Mouse (Mus musculus): ENCODE results near the gene Hs3st1. TPM values are rescaled to one million over a fixed set of nuclear protein-coding genes. Genes with fewer than 3 reads are reported as not detected.

Hs3st1 gene
- total RNA-seq, 2 experiments from 2014 or later: 38.3 to 55.4 TPM

- no peak for TF ChIP-seq CTCF (IDR thresholded peaks at IDR 0.05)
- intact Hi-C loops (cut with DNase I): loop anchor here (5.0 kb wide), 1 partner anchor 293 kb away; no protein-coding TSS in a partner anchor
- DNase-seq (ENCODE audit: extremely low spot score in 1 of 2, low spot score in 2 of 2): no peak
- H3K27ac ChIP-seq: peak overlapping the region; percentile 37
- no peak overlapping the region for H3K4me3 ChIP-seq
These were observed 134.9 kb downstream of the Hs3st1 start for GRCm38 (mm10) chr5:39620206-39620866.

DNA sequence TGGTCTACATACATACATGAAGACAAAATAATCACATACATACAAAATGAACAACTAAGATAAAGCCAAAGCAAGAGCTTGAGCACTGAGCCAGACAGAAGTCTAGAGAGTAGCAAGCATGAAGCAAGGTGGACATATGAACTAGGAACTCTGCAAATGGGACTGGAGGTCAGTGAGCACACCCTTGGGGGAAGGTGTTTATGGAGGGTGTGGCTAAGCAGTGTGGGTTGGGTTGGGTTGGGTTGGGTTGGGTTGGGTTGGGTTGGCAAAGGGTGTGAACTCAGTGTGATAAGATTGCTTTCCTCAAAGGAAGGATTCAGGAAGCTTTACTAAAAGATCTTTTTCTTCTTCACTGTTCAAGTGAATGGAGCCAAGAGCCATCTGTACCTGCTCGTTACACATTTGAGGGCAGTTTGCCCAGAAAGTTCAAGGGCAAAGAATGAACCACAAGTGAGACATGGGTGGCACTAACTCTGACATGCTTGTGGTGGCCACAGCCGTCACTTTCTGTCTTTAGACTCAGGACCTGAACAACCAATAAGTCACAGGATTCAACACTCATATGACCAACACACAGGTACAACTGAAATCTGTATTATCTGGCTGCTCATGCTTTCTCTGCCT lies 137.8 kb downstream of the Hs3st1 start:
- intact Hi-C loops (cut with DNase I): no loop called here
- Histone ChIP-seq H3K27ac (no peak overlapping the region), H3K4me3 (no peak overlapping the region)
- DNase-seq (ENCODE audit: extremely low spot score in 1 of 2, low spot score in 2 of 2): no peak
- no peak for TF ChIP-seq CTCF (IDR thresholded peaks at IDR 0.05)

DNA sequence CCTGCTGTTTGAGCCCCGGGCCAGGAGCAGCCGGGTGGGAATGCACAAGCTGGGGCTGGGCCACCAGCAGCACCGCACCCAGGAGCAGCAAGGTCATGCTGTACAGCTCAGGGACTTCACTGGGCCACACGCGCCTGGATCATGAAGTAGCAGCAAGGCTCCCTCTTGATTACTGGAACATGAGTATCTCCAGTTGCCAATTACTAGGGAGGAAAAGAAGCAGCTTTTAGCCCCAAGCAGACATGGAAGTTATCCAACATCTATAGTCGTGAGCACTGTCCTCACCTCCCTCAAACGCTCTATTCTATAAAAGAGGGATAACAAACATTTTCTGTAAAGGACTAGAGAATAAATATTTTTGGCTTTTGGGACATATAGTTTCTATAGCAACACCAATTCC lies 140.1 kb downstream of the Hs3st1 start:
- no peak for TF ChIP-seq CTCF (IDR thresholded peaks at IDR 0.05)
- no peak for DNase-seq (ENCODE audit: extremely low spot score in 1 of 2, low spot score in 2 of 2)
- intact Hi-C loops (cut with DNase I): no loop called here
- Histone ChIP-seq H3K27ac (peak overlapping the region; percentile 66), H3K4me3 (no peak overlapping the region)

DNA sequence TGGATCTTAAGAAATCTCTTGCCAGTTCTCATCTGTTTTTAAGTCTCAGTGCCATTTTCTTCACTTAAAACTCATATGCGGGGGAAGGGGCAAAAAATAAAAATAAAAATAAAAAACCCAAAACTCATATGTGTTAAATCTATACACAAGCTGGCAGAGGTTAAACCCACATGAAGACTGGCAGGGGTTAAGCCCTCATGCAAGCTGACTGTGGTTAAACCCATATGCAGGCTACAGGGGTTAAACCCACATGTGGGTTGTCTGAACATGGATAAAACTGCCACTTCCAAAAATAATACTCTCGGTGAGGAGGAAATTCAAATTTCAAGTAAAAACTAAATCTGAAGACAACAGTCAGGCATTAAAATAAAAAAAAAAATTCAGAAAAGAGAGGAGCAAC lies 141.7 kb downstream of the Hs3st1 start:
- H3K4me3 ChIP-seq: no peak overlapping the region
- H3K27ac ChIP-seq: no peak overlapping the region
- no peak for DNase-seq (ENCODE audit: extremely low spot score in 1 of 2, low spot score in 2 of 2)
- no peak for TF ChIP-seq CTCF (IDR thresholded peaks at IDR 0.05)
- intact Hi-C loops (cut with DNase I): no loop called here

- no peak for TF ChIP-seq CTCF (IDR thresholded peaks at IDR 0.05)
- intact Hi-C loops (cut with DNase I): no loop called here
- H3K4me3 ChIP-seq: no peak overlapping the region
- no peak for DNase-seq (ENCODE audit: extremely low spot score in 1 of 2, low spot score in 2 of 2)
- H3K27ac ChIP-seq: no peak overlapping the region
These were observed 143.0 kb downstream of the Hs3st1 start for GRCm38 (mm10) chr5:39612240-39612639.

DNA sequence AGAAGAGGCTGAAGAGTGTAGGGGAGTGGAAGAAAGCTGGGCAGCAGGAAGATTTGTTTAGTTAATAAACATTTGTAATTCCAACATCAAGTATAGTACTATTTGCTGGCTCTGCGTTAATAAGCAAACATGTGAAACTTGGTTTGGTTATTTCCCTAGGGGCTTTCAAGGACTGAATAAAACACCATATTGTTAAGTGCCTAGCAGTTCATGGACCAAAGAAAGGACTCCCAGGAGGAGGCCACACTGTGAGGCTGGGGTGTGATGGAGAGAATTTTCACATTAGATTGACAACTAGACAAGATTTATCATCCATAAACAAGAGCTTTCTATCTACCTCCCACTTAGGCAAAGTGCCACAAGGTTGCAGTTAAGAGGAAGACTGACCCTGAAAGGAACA lies 147.0 kb downstream of the Hs3st1 start:
- no peak overlapping the region for H3K27ac ChIP-seq
- intact Hi-C loops (cut with DNase I): no loop called here
- TF ChIP-seq CTCF (IDR thresholded peaks at IDR 0.05): no peak
- no peak for DNase-seq (ENCODE audit: extremely low spot score in 1 of 2, low spot score in 2 of 2)
- no peak overlapping the region for H3K4me3 ChIP-seq

DNA sequence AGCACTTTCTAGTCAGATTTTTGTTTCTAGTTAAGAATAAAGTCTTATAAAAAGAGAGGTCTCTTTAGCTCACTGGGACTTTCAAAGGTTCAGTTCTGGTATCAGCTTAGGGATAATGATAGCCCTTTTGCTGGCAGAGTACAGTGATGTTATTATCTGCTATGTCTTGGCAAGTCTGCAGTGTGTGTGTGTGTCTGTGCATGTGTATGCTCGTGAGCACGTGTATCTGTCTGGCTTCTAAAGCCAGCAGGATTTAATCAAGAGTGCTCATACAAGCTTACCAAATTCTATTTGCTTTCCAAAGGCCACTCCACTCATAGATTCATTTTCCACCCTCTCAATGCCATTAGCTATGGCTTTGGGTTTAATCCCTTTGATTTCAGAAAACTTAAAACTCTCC lies 160.5 kb downstream of the Hs3st1 start:
- Histone ChIP-seq H3K27ac (no peak overlapping the region), H3K4me3 (no peak overlapping the region)
- no peak for TF ChIP-seq CTCF (IDR thresholded peaks at IDR 0.05)
- intact Hi-C loops (cut with DNase I): no loop called here
- DNase-seq (ENCODE audit: extremely low spot score in 1 of 2, low spot score in 2 of 2): no peak

Measured in left cerebral cortex, adult 2 months (tissue).